In the genomic region with DNA sequence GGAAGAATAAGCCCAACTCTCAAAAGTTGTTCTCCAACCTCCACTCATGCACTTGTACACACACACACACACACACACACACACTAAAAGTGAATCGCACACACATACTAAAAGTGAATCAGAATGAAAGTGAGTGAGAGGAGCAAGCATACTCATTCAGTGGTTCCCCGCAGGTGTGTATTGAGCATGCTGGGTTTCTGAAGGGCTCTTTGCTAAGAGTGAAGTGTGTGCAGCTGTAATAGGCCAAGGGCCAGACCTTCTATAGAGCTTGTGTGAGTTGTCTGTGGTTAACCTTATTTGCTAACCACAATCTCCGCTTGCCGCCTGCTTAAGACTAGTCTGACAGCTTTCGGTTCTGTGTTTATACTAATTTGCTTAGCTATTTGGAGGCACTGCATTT, we compare ENCODE assay signal across 34 mouse cellular contexts. TPM values are rescaled to one million over a fixed set of nuclear protein-coding genes. Genes with fewer than 3 reads are reported as not detected.
DNase-seq lines count a peak whose midpoint lies in the region; ATAC-seq and TF ChIP-seq lines count a peak whose summit lies in the region.
"Had no signal": no experiment of that assay in that cellular context is flagged by ENCODE, and none has a peak within 500 bp of the region (broad histone marks: within the 10 kb centered on the region; RNA-seq: fewer than 3 reads in every experiment).

No protein-coding gene starts in this region.

- peaks cover 11% of the 10 kb centered on the region for H3K9me3 ChIP-seq in CH12.LX (replicated peaks; ENCODE audit: low read length)
- peaks cover 5% of the 10 kb centered on the region for H3K9me3 ChIP-seq in liver, embryonic 11.5 days (ENCODE audit: control insufficient read depth, low read length)
- H3K9me3 ChIP-seq: G1E had no signal

- no peaks in the 10 kb centered on the region for H3K36me3 ChIP-seq in CH12.LX (replicated peaks in 1 of 2; ENCODE audit: control insufficient read depth in 1 of 2, insufficient read depth in 1 of 2, low read length in 1 of 2)
- no peaks in the 10 kb centered on the region for H3K36me3 ChIP-seq in splenic B cell, adult 2 months (ENCODE audit: control insufficient read depth, insufficient read depth, low read length, poor library complexity, severe bottlenecking)
- H3K36me3 ChIP-seq in liver, embryonic 11.5 days (ENCODE audit: control insufficient read depth, insufficient read depth, low read length), result no peaks in the 10 kb centered on the region
- H3K36me3 ChIP-seq: embryonic facial prominence, embryonic 12.5 days; embryonic facial prominence, embryonic 15.5 days; G1E; hindbrain, embryonic 12.5 days; hindbrain, embryonic 15.5 days had no signal

- H3K27me3 ChIP-seq in CH12.LX (replicated peaks), result peaks cover 6% of the 10 kb centered on the region
- H3K27me3 ChIP-seq in splenic B cell, adult 2 months (ENCODE audit: control insufficient read depth, insufficient read depth, low read length, poor library complexity, severe bottlenecking), result no peaks in the 10 kb centered on the region
- no peaks in the 10 kb centered on the region for H3K27me3 ChIP-seq in liver, embryonic 11.5 days (replicated peaks; ENCODE audit: control insufficient read depth, insufficient read depth, low read length)
- H3K27me3 ChIP-seq: embryonic facial prominence, embryonic 12.5 days; embryonic facial prominence, embryonic 15.5 days; hindbrain, embryonic 12.5 days; hindbrain, embryonic 15.5 days; Patski had no signal

- WGBS in liver, embryonic 11.5 days, result 91% methylated on average over 5 of the region's 5 CpGs

- no peak overlapping the region for H3K9ac ChIP-seq in CH12.LX (ENCODE audit: insufficient read depth, low read depth)
- no peak overlapping the region for H3K9ac ChIP-seq in liver, embryonic 11.5 days (ENCODE audit: low read depth, low read length)
- H3K9ac ChIP-seq: embryonic facial prominence, embryonic 12.5 days; embryonic facial prominence, embryonic 15.5 days; forebrain, postnatal 0 days; hindbrain, embryonic 12.5 days; hindbrain, embryonic 15.5 days had no signal

- no peak for TF ChIP-seq CTCF in CH12.LX (conservative IDR thresholded peaks at IDR 0.05 in 1 of 2, IDR thresholded peaks at IDR 0.05 in 1 of 2; ENCODE audit: low read depth in 2 of 2, low read length in 2 of 2)

- DNase-seq in 416B (ENCODE audit: low read depth) (peak; percentile 47), CH12.LX (ENCODE audit: extremely low read depth) (peak; percentile 96)
- peak; percentile 17 for DNase-seq in CD4-positive helper T cell, adult 2 months (ENCODE audit: low read depth, low spot score)
- DNase-seq in splenic B cell, adult 2 months (ENCODE audit: low read depth, low spot score), result peak; percentile 9
- no peak for DNase-seq in layer of hippocampus, postnatal 36 days
- no peak for DNase-seq in liver, embryonic 11.5 days (ENCODE audit: low spot score)
- DNase-seq: adrenal gland, postnatal 10 days; adrenal gland, postnatal 36 days; cerebellum, adult 18-20 months; cerebellum, adult 9-10 months; cerebellum, postnatal 14 days; forebrain, postnatal 0 days; gastrocnemius, adult 2 months; gastrocnemius, postnatal 14 days; heart, adult 11 months had no signal

- no peak; the same call in 1 of the 2 replicates for TF ChIP-seq RAD21 in CH12.LX (IDR thresholded peaks at IDR 0.05; ENCODE audit: low read depth, low read length)

- dilution Hi-C loops in CH12.LX (cut with MboI; ENCODE audit: extremely low pct_ligation_motif_present, extremely low pct_unique_long_range_greater_than_20kb, low sequenced_read_pairs), result no loop called here

- ATAC-seq in liver, embryonic 11.5 days (replicated peaks; ENCODE audit: low FRiP score), result no peak
- no peak for ATAC-seq in megakaryocyte-erythroid progenitor cell, adult 5-6 weeks (replicated peaks; ENCODE audit: low FRiP score, low TSS enrichment, poor library complexity, severe bottlenecking)
- ATAC-seq: forebrain, embryonic 14.5 days; forebrain, postnatal 0 days; Patski had no signal

- no peaks in the 10 kb centered on the region for H3K79me2 ChIP-seq in CH12.LX (replicated peaks; ENCODE audit: control insufficient read depth, extremely low read depth, insufficient read depth, poor library complexity, severe bottlenecking)

- H3K4me1 ChIP-seq in CH12.LX (ENCODE audit: control insufficient read depth in 1 of 2, insufficient read depth in 2 of 2), result peaks cover 12 to 30% of the 10 kb centered on the region in 2 experiments; a peak in 3 of 4 replicates
- H3K4me1 ChIP-seq in liver, embryonic 11.5 days (replicated peaks; ENCODE audit: control insufficient read depth, insufficient read depth, low read length), result no peaks in the 10 kb centered on the region
- H3K4me1 ChIP-seq: embryonic facial prominence, embryonic 12.5 days; embryonic facial prominence, embryonic 15.5 days; hindbrain, embryonic 12.5 days; hindbrain, embryonic 15.5 days had no signal

- no peak for TF ChIP-seq POLR2A in CH12.LX (IDR thresholded peaks at IDR 0.05; ENCODE audit: low read depth, low read length)

- H3K4me3 ChIP-seq in CH12.LX (replicated peaks in 1 of 3; ENCODE audit: low read depth in 2 of 3, low read length in 2 of 3, poor library complexity in 1 of 3), result no peak overlapping the region
- H3K4me3 ChIP-seq in liver, embryonic 11.5 days (ENCODE audit: low read depth, low read length), result no peak overlapping the region
- H3K4me3 ChIP-seq: embryonic facial prominence, embryonic 12.5 days; embryonic facial prominence, embryonic 15.5 days; gastrocnemius, adult 2 months; hindbrain, embryonic 12.5 days; hindbrain, embryonic 15.5 days had no signal

- H3K4me2 ChIP-seq in CH12.LX (ENCODE audit: insufficient read depth, low read depth, poor library complexity, severe bottlenecking), result no peak overlapping the region
- no peak overlapping the region for H3K4me2 ChIP-seq in liver, embryonic 11.5 days
- H3K4me2 ChIP-seq: embryonic facial prominence, embryonic 12.5 days; embryonic facial prominence, embryonic 15.5 days; heart, embryonic 11.5 days; hindbrain, embryonic 12.5 days; hindbrain, embryonic 15.5 days had no signal

- in situ Hi-C loops in CH12.LX (cut with MboI; ENCODE audit: low pct_ligation_motif_present, low pct_unique_long_range_greater_than_20kb, low sequenced_read_pairs), result no loop called here

- peak; percentile 82 for TF ChIP-seq EP300 in CH12.LX (IDR thresholded peaks at IDR 0.05; ENCODE audit: low read length)

- no peak overlapping the region for H3K27ac ChIP-seq in CH12.LX (ENCODE audit: insufficient read depth, low read depth)
- H3K27ac ChIP-seq in liver, embryonic 11.5 days (ENCODE audit: low read depth, low read length), result no peak overlapping the region
- H3K27ac ChIP-seq: embryonic facial prominence, embryonic 12.5 days; embryonic facial prominence, embryonic 15.5 days; gastrocnemius, adult 2 months; hindbrain, embryonic 12.5 days; hindbrain, embryonic 15.5 days had no signal

TF ChIP-seq in CH12.LX, 34 proteins besides CTCF, POLR2A, EP300 and RAD21:
- 0 out of 2 replicates have a peak, but pooled peaks have one; percentile 39 for TF ChIP-seq RCOR1 (conservative IDR thresholded peaks at IDR 0.05; ENCODE audit: low read depth, low read length)
- TF ChIP-seq MYC (IDR thresholded peaks at IDR 0.05; ENCODE audit: low read depth, low read length), result peak; percentile 4; the same call in 1 of the 2 replicates
- no peak for TF ChIP-seq ZMIZ1 (IDR thresholded peaks at IDR 0.05; ENCODE audit: low read depth, low read length)
- TF ChIP-seq IRF4 (IDR thresholded peaks at IDR 0.05; ENCODE audit: low read depth, low read length), result peak; percentile 82
- peak; percentile 32; the same call in 1 of the 2 replicates for TF ChIP-seq JUN (IDR thresholded peaks at IDR 0.05; ENCODE audit: insufficient read depth, low read depth, low read length)
- no peak for TF ChIP-seq ZC3H11A (IDR thresholded peaks at IDR 0.05; ENCODE audit: low read depth, low read length)
- peak; percentile 69 for TF ChIP-seq MEF2A (IDR thresholded peaks at IDR 0.05; ENCODE audit: borderline replicate concordance, low read depth, low read length)
- no peak for TF ChIP-seq NRF1 (IDR thresholded peaks at IDR 0.05; ENCODE audit: low read depth, low read length)
- TF ChIP-seq ETS1 (conservative IDR thresholded peaks at IDR 0.05; ENCODE audit: low read depth, low read length), result peak; percentile 57; the same call in 1 of the 2 replicates
- peak; percentile 86 for TF ChIP-seq MAFK (IDR thresholded peaks at IDR 0.05; ENCODE audit: insufficient replicate concordance, low read length)
- TF ChIP-seq TCF12 (IDR thresholded peaks at IDR 0.05; ENCODE audit: low read depth, low read length), result peak; percentile 78; the same call in 1 of the 2 replicates
- no peak for TF ChIP-seq USF1 (IDR thresholded peaks at IDR 0.05; ENCODE audit: low read depth, low read length)
- TF ChIP-seq MAX (IDR thresholded peaks at IDR 0.05; ENCODE audit: low read length), result peak; percentile 76; the same call in 1 of the 2 replicates
- peak; percentile 84 for TF ChIP-seq BHLHE40 (IDR thresholded peaks at IDR 0.05; ENCODE audit: low read depth, low read length)
- TF ChIP-seq JUND (conservative IDR thresholded peaks at IDR 0.05; ENCODE audit: low read depth, low read length), result peak; percentile 84

RNA-seq across cellular contexts. Expression of a gene that starts 12.8 kb away (rescaled TPM):
- total RNA-seq in CH12.LX (2012; rRNA removed) (not detected in 2 replicates), CH12.LX (2014; rRNA removed) (not detected in 2 replicates)
- polyA plus RNA-seq in CH12.LX (2012; ENCODE audit: insufficient read length, low read depth), result not detected in 2 replicates
- not detected for total RNA-seq in layer of hippocampus, postnatal 36 days (2021)
- polyA plus RNA-seq in liver, embryonic 11.5 days (2014; fragmentation: Nextera tagmentation; extraction: Ambion mirVana), result not detected in 2 replicates
- total RNA-seq in megakaryocyte-erythroid progenitor cell, adult 5-6 weeks (2014; fragmentation: Nextera tagmentation), result not detected in 2 replicates
- total RNA-seq in megakaryocyte-erythroid progenitor cell, adult 5-6 weeks (2017), result not detected in 2 replicates
- total RNA-seq: adrenal gland, adult 18-20 months; adrenal gland, postnatal 10 days; adrenal gland, postnatal 36 days; common myeloid progenitor, adult 5-6 weeks; forebrain, postnatal 0 days; gastrocnemius, adult 2 months; gastrocnemius, postnatal 14 days; gastrocnemius, postnatal 4 days; heart, adult 8-10 months; heart, postnatal 25 days; hematopoietic stem cell, adult 5-6 weeks had no signal
- polyA plus RNA-seq: embryonic facial prominence, embryonic 12.5 days; embryonic facial prominence, embryonic 15.5 days; forebrain, embryonic 11.5 days; forebrain, embryonic 14.5 days; forebrain, postnatal 0 days; frontal cortex, adult 2 months; G1E; heart, embryonic 11.5 days; heart, embryonic 14.5 days; heart, postnatal 0 days; hindbrain, embryonic 12.5 days; hindbrain, embryonic 15.5 days; Patski had no signal

RNA-seq across cellular contexts. Expression of a gene that starts 13.3 kb away (rescaled TPM):
- total RNA-seq in CH12.LX (2012; rRNA removed) (not detected in 2 replicates), CH12.LX (2014; rRNA removed) (not detected in 2 replicates)
- polyA plus RNA-seq in CH12.LX (2012; ENCODE audit: insufficient read length, low read depth), result not detected in 2 replicates
- total RNA-seq in layer of hippocampus, postnatal 36 days (2021), result not detected
- not detected in 2 replicates for polyA plus RNA-seq in liver, embryonic 11.5 days (2014; fragmentation: Nextera tagmentation; extraction: Ambion mirVana)
- not detected in 2 replicates for total RNA-seq in megakaryocyte-erythroid progenitor cell, adult 5-6 weeks (2014; fragmentation: Nextera tagmentation)
- total RNA-seq in megakaryocyte-erythroid progenitor cell, adult 5-6 weeks (2017), result not detected in 2 replicates
- total RNA-seq: adrenal gland, adult 18-20 months; adrenal gland, postnatal 10 days; adrenal gland, postnatal 36 days; common myeloid progenitor, adult 5-6 weeks; forebrain, postnatal 0 days; G1E; gastrocnemius, adult 2 months; gastrocnemius, postnatal 14 days; gastrocnemius, postnatal 4 days; heart, adult 8-10 months; heart, postnatal 25 days; hematopoietic stem cell, adult 5-6 weeks had no signal
- polyA plus RNA-seq: embryonic facial prominence, embryonic 12.5 days; embryonic facial prominence, embryonic 15.5 days; forebrain, embryonic 11.5 days; forebrain, embryonic 14.5 days; forebrain, postnatal 0 days; frontal cortex, adult 2 months; G1E; heart, embryonic 11.5 days; heart, embryonic 14.5 days; heart, postnatal 0 days; hindbrain, embryonic 12.5 days; hindbrain, embryonic 15.5 days; Patski had no signal

RNA-seq across cellular contexts. Expression of a gene that starts 49.6 kb away (rescaled TPM):
- total RNA-seq in CH12.LX (2012; rRNA removed) (not detected in 2 replicates), CH12.LX (2014; rRNA removed) (not detected in 2 replicates)
- not detected in 2 replicates for polyA plus RNA-seq in CH12.LX (2012; ENCODE audit: insufficient read length, low read depth)
- not detected for total RNA-seq in layer of hippocampus, postnatal 36 days (2021)
- polyA plus RNA-seq in liver, embryonic 11.5 days (2014; fragmentation: Nextera tagmentation; extraction: Ambion mirVana), result not detected in 2 replicates
- not detected in 2 replicates for total RNA-seq in megakaryocyte-erythroid progenitor cell, adult 5-6 weeks (2014; fragmentation: Nextera tagmentation)
- not detected in 2 replicates for total RNA-seq in megakaryocyte-erythroid progenitor cell, adult 5-6 weeks (2017)
- total RNA-seq: adrenal gland, adult 18-20 months; adrenal gland, postnatal 10 days; adrenal gland, postnatal 36 days; common myeloid progenitor, adult 5-6 weeks; forebrain, postnatal 0 days; gastrocnemius, adult 2 months; gastrocnemius, postnatal 14 days; gastrocnemius, postnatal 4 days; heart, adult 8-10 months; heart, postnatal 25 days; hematopoietic stem cell, adult 5-6 weeks had no signal
- polyA plus RNA-seq: embryonic facial prominence, embryonic 12.5 days; embryonic facial prominence, embryonic 15.5 days; forebrain, embryonic 11.5 days; forebrain, embryonic 14.5 days; forebrain, postnatal 0 days; frontal cortex, adult 2 months; G1E; heart, embryonic 11.5 days; heart, embryonic 14.5 days; heart, postnatal 0 days; hindbrain, embryonic 12.5 days; hindbrain, embryonic 15.5 days; Patski had no signal

Comparison
In these comparisons a context has a peak if more than half of its experiments do, and no peak if none do; other contexts are left out.
1. DNase-seq: peak in 416B (single experiment), CD4-positive helper T cell, adult 2 months (single experiment), CH12.LX (single experiment) and splenic B cell, adult 2 months (single experiment); none in layer of hippocampus, postnatal 36 days (0 of 2) and liver, embryonic 11.5 days (single experiment).